18 mouse cellular contexts compared by ENCODE assay signal in genomic region chr8:11377391-11378210, GRCm38 (mm10).
A peak's percentile ranks its signal among the peaks of the same experiment; 100 is the strongest.
DNase-seq lines count a peak whose midpoint lies in the region; ATAC-seq and TF ChIP-seq lines count a peak whose summit lies in the region.
"Had no signal": no experiment of that assay in that cellular context is flagged by ENCODE, and none has a peak within 500 bp of the region (broad histone marks: within the 10 kb centered on the region; RNA-seq: fewer than 3 reads in every experiment).

No protein-coding gene starts in this region.

- no peaks in the 10 kb centered on the region for H3K27me3 ChIP-seq in heart, postnatal 0 days (ENCODE audit: control insufficient read depth, insufficient read depth, low read length)
- H3K27me3 ChIP-seq in lung, postnatal 0 days (replicated peaks; ENCODE audit: insufficient read depth, low read length): no peaks in the 10 kb centered on the region
- H3K27me3 ChIP-seq in midbrain, embryonic 16.5 days (ENCODE audit: control insufficient read depth, insufficient read depth, low read depth, low read length): no peaks in the 10 kb centered on the region
- H3K27me3 ChIP-seq: embryonic facial prominence, embryonic 13.5 days; heart, embryonic 15.5 days had no signal

- H3K36me3 ChIP-seq in heart, postnatal 0 days (replicated peaks; ENCODE audit: control insufficient read depth, insufficient read depth, low read length): 0 out of 2 replicates have a peak, but pooled peaks cover 12% of the 10 kb centered on the region
- peaks cover 3% of the 10 kb centered on the region; the same call in 1 of the 2 replicates for H3K36me3 ChIP-seq in lung, postnatal 0 days (ENCODE audit: insufficient read depth, low read length)
- no peaks in the 10 kb centered on the region for H3K36me3 ChIP-seq in midbrain, embryonic 16.5 days (ENCODE audit: control insufficient read depth, insufficient read depth, low read length)
- H3K36me3 ChIP-seq: embryonic facial prominence, embryonic 13.5 days; heart, embryonic 15.5 days had no signal

- no peak for TF ChIP-seq CTCF in heart, postnatal 0 days (IDR thresholded peaks at IDR 0.05; ENCODE audit: low read depth)
- TF ChIP-seq CTCF in lung, postnatal 0 days (IDR thresholded peaks at IDR 0.05): peak; percentile 23

- no peak overlapping the region for H3K4me2 ChIP-seq in heart, postnatal 0 days (ENCODE audit: low read depth, low read length)
- H3K4me2 ChIP-seq in lung, postnatal 0 days (replicated peaks; ENCODE audit: low read depth, low read length): no peak overlapping the region
- H3K4me2 ChIP-seq in midbrain, embryonic 16.5 days (ENCODE audit: low read length): no peak overlapping the region
- H3K4me2 ChIP-seq: embryonic facial prominence, embryonic 13.5 days; heart, embryonic 15.5 days had no signal

- no peak for DNase-seq in heart, postnatal 0 days (ENCODE audit: low spot score)
- no peak for DNase-seq in heart, adult 8-10 months (ENCODE audit: low spot score)
- no peak for DNase-seq in lung, postnatal 0 days (ENCODE audit: low spot score)
- no peak for DNase-seq in lung, adult 18-20 months
- DNase-seq in retina, postnatal 1 day: peak; percentile 90
- no peak for DNase-seq in layer of hippocampus, adult 9-11 months
- DNase-seq: adrenal gland, adult 8-10 months; cerebellum, adult 2 months; cerebellum, postnatal 25 days; kidney, postnatal 14 days; lung, postnatal 4 days; right cerebral cortex, postnatal 14 days; thymus, postnatal 25 days had no signal

- H3K27ac ChIP-seq in heart, postnatal 0 days (ENCODE audit: low read depth): 0 out of 2 replicates have a peak overlapping the region, but pooled peaks have one; percentile 25
- H3K27ac ChIP-seq in lung, postnatal 0 days (ENCODE audit: low read length): peak overlapping the region; percentile 43; the same call in 1 of the 2 replicates
- no peak overlapping the region for H3K27ac ChIP-seq in midbrain, embryonic 16.5 days (ENCODE audit: low read length)
- H3K27ac ChIP-seq: embryonic facial prominence, embryonic 13.5 days had no signal

- ATAC-seq in heart, postnatal 0 days (ENCODE audit: insufficient read depth, low read depth): no peak
- peak; percentile 23 for ATAC-seq in lung, postnatal 0 days
- no peak for ATAC-seq in midbrain, embryonic 16.5 days
- ATAC-seq: activated CD4-positive, CD25-positive, alpha-beta regulatory T cell, adult 4 months; forebrain, embryonic 14.5 days had no signal

- H3K4me1 ChIP-seq in heart, postnatal 0 days (ENCODE audit: control insufficient read depth, insufficient read depth): peaks cover 76% of the 10 kb centered on the region
- H3K4me1 ChIP-seq in lung, postnatal 0 days (ENCODE audit: insufficient read depth, low read depth, low read length): peaks cover 32% of the 10 kb centered on the region; the same call in 1 of the 2 replicates
- peaks cover 5% of the 10 kb centered on the region; the same call in 1 of the 2 replicates for H3K4me1 ChIP-seq in midbrain, embryonic 16.5 days (ENCODE audit: control insufficient read depth, insufficient read depth, low read length)

- H3K4me3 ChIP-seq in heart, postnatal 0 days (ENCODE audit: low read depth, low read length): no peak overlapping the region
- no peak overlapping the region for H3K4me3 ChIP-seq in lung, postnatal 0 days (ENCODE audit: low read depth, low read length)
- no peak overlapping the region for H3K4me3 ChIP-seq in midbrain, embryonic 16.5 days (ENCODE audit: low read depth, low read length)
- H3K4me3 ChIP-seq: embryonic facial prominence, embryonic 13.5 days; heart, embryonic 15.5 days had no signal

- no peak overlapping the region for H3K9ac ChIP-seq in heart, postnatal 0 days (replicated peaks; ENCODE audit: low read depth, low read length)
- H3K9ac ChIP-seq in lung, postnatal 0 days (replicated peaks; ENCODE audit: low read depth): no peak overlapping the region
- H3K9ac ChIP-seq in midbrain, embryonic 16.5 days (ENCODE audit: low read depth, low read length): no peak overlapping the region
- H3K9ac ChIP-seq: embryonic facial prominence, embryonic 13.5 days; heart, embryonic 15.5 days had no signal

- H3K9me3 ChIP-seq in heart, postnatal 0 days (replicated peaks; ENCODE audit: control insufficient read depth, low read length): no peaks in the 10 kb centered on the region
- H3K9me3 ChIP-seq in lung, postnatal 0 days (ENCODE audit: low read length): no peaks in the 10 kb centered on the region
- H3K9me3 ChIP-seq in midbrain, embryonic 16.5 days (replicated peaks; ENCODE audit: control insufficient read depth, low read length, poor library complexity, severe bottlenecking): no peaks in the 10 kb centered on the region
- H3K9me3 ChIP-seq: embryonic facial prominence, embryonic 13.5 days; heart, embryonic 15.5 days had no signal

- 87% methylated on average over 16 of the region's 16 CpGs for WGBS in heart, postnatal 0 days
- 71% methylated on average over 16 of the region's 16 CpGs for WGBS in lung, postnatal 0 days
- 67% methylated on average over 16 of the region's 16 CpGs for WGBS in midbrain, embryonic 16.5 days

- no peak for TF ChIP-seq EP300 in heart, postnatal 0 days (IDR thresholded peaks at IDR 0.05; ENCODE audit: low read depth)
- no peak for TF ChIP-seq EP300 in lung, postnatal 0 days (IDR thresholded peaks at IDR 0.05)
